Mouse (Mus musculus) kidney, adult 2 months (tissue): Measurements from ENCODE around the gene March11.

Experiments used
- CTCF ChIP-seq: fragments of 200-500 bp; conservative IDR thresholded peaks from 2 replicates; pipeline ENCODE4 v1.5.1; 2011; ENCODE audit warnings: low read depth, mild to moderate bottlenecking, control low read depth, low read length, moderate library complexity, mixed read lengths; ENCODE audit not compliant: insufficient read depth, insufficient read length
- POLR2A ChIP-seq: fragments of 200-500 bp; IDR thresholded peaks from one replicate; pipeline ENCODE4 v1.6.1; 2011; ENCODE audit warnings: low read depth, low read length, control low read depth

- TF ChIP-seq POLR2A (no peak), CTCF (peak; percentile 28; the same call in 1 of the 2 replicates)
Measured at GRCm38 (mm10) chr15:26327157-26327556, 18.3 kb downstream of the March11 start.
